Mouse (Mus musculus) right cerebral cortex, postnatal 4 days (tissue): ENCODE data around the gene Tex19.1.
"Not testable (repeated sequence)": the region's sequence is repeated elsewhere in the genome, so short reads cannot be mapped to it uniquely, and the experiment has no call there.

ENCODE experiments used
- DNase-seq: peaks from one replicate; pipeline ENCODE4 v3.0.0-alpha.2; 2022

The Tex19.1 gene

DNA sequence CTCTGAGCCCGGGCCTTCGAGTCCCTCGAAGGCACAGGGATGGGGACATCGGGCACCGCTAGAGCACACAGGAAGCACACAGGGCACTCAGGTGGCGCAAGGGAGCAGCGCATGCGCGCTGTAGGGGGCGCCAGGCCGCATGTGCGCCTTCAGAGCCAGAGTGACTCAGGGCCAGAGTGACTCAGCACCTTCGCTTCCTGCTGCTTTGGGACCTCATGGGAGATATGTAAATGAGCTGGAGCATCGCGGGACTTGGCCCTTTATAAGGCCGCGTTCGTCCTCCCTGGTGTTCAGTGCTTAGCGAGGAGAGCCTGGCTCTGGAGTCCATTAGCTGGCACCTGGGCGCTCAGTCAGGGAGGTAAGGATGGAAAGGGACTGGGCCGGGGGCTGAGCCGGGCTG is at the start of gene Tex19.1:
Gene Tex19.1, plus strand, starts transcription at position 279 of the 400 bp plus-strand sequence.
- no peak for DNase-seq

DNA sequence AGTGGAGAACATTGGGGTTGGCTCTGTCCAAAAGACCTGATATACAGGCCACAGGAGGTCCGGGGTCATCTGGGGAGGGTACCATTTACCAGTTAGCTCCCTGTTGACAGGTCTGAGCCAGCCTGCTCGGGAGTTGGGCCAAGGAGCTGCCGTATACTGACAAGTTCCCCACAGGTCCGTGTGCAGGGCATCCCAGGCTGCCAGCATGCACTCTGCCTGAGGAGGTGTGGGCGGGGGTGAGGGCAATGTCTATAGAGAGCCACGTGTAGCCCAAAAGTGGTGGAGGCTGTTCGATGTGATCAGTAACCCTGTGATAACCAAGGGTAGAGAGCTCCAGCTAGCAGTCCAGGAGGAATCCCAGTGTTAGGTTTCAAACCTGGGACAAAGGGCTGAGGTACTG is 46.2 kb upstream of the Tex19.1 start:
- no peak for DNase-seq

DNA sequence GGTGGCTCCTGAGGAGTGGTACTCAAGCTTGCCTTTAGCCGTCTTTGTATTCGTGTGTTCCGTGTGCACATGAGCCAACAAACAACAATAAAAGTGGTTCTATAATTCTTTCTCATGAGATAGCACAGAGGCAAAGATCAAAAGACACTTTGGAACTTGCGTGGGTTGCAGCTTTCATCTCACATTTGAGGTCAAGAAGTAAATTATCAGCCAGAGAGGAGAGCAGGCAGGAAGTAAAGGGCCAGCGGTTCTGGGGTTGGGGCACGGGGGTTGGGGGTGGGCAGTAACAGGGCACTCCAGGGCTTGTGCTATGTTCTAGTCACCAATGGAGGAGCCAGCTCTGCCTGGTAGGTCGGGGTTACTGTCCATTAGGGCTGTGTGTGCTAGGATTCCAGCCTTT is 45.3 kb upstream of the Tex19.1 start:
- no peak for DNase-seq

DNA sequence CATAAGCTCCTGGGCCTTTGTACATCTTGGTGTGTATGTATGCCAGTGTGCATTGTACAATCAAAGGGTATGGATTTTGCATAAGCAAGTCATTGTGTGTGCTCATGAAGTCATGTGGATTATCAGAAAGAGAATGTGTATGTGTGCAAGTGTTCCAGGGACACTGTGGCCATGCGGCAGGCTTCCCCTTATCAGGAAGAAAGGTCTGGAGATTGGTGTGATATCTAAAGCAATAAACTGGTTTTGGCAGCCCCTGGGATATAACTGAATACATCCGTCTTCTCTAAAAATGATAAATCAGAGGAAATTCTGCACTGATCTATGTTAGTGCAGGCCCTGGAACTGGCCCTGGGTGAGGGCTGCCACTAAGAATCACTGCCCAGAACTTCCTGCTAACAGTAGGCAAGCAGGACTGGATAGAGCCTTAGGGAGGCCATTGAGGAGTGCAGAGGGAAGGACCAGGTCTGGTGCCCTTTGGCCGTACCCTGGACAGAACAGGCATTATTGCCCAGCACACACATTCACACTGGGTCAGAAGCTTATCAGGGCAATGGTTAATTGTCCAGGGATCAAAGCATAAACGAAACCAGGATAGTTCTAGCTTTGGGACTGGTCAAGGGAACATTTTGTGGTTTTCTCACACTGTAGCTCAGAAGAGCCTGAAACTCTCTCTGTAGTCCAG is 44.7 kb upstream of the Tex19.1 start:
- no peak for DNase-seq

DNA sequence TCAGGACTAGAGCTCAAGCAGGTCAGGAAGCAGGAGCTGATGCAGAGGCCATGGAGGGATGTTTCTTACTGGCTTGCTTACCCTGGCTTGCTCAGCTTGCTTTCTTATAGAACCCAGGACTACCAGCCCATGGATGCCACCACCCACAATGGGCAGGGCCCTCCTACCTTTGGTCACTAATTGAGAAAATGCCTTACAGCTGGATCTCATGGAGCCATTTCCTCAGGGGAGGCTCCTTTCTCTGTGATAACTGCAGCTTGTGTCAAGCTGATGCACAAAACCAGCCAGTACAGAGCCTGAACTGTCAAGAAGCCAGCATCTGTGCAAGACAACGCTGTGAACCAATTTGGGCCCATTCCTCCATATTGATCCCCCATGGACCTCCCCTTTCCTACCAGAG is 38.7 kb upstream of the Tex19.1 start:
- DNase-seq, result not testable (repeated sequence)

DNA sequence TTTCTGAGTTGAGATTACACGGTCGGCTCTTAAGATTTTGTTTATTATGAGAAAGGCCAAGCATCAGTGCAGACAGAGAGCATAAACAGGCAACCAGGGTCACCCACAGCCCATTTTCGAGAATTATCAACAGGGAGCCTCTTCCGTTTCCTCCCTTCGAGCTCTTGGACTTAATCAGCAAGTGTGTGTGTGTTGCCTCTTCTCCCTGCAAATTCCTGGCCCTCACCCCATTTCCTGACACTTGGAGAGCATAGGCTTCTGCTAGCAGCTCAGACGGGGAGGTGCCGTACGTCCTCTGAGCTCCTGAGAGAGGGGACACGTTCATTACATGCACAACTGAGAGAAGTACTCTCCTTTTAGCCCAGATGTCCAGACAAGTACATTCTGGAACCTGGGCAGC is 37.9 kb upstream of the Tex19.1 start:
- DNase-seq, result no peak

DNA sequence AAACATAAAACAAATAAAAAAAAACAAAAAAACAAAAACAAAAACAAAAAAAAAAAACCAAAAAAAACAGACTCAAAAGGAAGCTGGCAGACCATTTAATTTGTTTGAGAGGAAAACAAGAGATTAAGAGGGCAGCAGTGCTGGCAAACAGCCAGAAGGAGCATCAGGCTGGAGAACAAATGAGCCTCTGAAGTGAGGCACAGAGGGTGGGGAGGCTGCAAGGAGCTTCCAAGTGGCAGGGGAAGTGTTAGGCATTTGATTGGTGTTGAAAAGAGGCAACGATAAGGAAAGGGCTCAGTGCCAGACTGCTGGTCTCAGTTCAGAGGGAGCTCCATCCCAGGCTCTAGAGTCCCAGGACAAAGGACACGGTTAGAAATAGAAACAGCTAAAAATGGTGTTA is 36.0 kb upstream of the Tex19.1 start:
- DNase-seq, result peak; percentile 42

DNA sequence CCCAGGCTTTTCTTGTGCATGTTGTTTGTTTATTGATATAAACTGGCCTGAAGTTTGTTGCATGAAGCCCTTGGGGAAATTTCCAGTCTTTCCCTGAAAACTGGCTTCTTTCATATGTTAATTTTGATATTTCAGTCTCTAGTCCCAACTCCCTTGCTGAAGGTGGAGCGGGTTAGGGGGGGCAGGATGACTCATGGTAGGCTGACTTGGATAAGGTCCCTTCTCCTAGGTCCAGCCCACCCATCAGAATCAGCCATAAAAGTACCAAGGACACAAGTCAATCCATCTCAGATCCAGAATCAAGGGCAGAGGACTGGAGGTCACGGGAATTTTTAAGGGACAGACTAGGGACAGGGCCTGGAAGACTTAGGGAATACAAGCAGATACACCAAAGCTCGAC is 34.9 kb upstream of the Tex19.1 start:
- no peak for DNase-seq

DNA sequence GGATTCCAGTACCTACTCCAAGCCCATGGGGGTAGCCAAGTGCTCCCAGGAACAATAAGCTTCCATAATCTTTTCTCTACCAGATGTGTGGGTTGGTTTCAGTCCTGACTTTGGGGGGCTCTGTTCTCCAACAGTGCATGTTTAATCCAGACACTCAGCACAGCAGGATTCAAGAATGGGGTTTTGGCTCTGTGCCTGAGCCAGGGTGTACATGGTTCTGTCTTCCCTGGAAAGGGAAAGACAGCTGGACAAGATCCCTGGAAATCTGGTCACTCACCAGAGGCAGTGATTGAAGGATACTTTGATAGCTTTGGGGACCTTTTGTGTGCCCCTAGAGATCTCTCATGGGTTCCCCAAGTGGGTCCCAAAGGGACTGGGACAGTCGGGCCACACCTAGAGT is 34.3 kb upstream of the Tex19.1 start:
- DNase-seq, result no peak

DNA sequence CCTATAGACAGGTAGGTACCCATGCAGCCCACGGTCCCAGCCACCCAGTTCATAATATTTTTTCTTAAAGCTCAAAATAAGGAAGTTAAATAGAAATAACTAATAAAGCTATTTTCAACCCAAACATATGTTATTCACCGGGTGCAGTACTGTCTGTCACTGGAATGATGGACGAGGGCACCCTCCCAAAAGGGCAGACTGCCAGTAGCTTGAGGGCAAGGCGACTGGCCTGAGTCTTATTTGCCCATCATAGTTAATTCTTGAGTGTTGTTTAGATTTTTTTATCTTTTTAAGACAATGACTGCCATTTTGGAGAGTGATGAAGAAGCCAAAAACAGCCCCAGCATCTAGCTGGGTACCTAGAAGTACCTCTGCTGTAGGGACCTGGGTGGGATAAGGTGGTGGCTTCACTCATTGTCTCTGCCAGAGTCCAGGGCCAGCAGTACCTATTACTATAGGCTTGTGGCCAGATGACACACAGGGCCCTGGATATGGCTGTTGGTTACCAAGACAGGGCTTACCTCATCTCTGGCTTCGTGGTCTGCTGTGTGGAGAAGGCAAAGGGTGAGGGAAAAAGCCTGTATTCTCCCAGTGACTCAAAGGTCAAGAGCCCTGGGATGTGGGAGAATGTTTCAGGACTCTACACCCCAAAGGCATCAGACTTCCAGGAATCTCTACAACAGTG is 33.7 kb upstream of the Tex19.1 start:
- no peak for DNase-seq

DNA sequence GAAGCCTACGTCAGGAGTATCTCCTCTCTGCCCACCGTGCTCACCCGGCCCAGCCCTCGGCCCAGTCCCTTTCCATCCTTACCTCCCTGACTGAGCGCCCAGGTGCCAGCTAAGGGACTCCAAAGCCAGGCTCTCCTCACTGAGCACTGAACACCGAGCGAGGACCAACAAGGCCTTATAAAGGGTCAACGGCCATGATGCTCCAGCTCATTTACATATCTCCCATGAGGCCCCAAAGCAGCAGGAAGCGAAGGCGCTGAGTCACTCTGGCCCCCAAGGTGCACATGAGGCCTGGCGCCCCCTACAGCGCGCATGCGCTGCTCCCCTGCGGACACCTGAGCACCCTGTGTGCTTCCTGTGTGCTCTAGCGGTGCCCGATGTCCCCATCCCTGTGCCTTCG is 27.8 kb upstream of the Tex19.1 start:
- DNase-seq, result no peak

DNA sequence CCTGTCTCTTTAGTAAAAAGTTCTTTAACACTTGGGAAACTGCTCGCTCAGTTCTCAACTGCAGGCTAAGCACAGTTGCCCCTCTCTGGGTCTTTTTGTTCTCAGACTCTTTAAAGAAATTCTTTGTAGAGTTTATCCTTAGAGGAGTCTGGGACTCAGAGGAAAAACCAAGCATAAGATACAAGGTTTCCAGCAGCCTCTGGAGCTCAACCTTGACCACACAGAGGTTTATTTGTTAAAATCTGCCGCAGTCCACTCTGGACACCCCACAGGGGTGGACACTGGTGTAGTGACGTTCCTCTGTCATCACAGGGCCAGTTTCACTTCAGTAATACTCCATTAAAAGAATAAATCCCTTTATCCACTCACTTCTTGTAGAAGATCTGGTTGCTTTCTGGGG is 27.4 kb upstream of the Tex19.1 start, which contains the start of gene Tex19.2:
Gene Tex19.2, minus strand, starts transcription at position 101 of the 400 bp plus-strand sequence.
- DNase-seq, result no peak

DNA sequence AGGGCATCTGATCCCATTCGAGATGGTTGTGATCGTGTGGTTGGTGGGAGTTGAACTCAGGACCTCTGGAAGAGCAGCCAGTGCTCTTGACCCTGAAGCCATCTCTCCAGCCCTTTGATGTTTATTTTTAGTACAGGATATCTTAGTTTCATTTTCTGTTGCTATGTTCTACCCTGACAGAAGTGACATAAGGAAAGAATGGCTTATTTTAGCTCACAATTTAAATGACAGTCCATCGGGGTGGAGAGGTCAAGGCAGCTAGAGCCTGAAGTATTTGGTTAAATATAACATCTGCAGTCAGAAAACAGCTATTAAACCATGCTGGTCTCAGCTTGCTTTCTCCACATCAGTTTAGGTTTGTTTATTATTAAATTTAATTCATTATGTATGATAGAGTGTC is 24.8 kb upstream of the Tex19.1 start:
- DNase-seq, result no peak

DNA sequence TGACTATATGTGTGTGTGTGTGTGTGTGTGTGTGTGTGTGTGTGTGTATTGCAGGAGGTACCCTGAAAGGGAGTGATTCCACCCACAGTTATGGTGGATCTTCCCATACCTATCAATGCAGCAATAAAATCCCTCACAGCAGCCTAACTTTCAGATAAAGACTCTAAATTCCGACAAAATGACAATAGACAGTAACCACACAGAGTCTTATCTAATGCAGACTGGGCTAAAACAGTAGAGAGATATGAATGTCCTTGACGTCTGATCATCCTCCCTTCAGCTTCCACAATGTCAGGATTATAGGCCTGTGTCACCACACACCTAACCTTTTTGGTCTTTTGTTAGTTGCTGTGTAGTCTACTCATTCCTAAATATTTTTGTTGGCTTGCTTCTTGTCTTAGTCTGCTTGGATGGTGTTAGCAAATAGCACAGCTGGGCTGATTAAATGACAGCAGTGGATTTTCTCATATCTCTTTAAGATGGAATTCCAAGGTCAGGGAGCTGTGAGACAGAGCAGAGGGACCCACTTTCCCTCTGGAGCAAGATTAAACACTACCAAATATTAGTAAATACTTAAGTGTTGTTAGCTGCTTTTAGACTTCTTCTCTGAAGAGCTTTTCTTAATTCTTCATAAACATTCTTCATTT is 23.8 kb upstream of the Tex19.1 start:
- DNase-seq, result no peak

DNA sequence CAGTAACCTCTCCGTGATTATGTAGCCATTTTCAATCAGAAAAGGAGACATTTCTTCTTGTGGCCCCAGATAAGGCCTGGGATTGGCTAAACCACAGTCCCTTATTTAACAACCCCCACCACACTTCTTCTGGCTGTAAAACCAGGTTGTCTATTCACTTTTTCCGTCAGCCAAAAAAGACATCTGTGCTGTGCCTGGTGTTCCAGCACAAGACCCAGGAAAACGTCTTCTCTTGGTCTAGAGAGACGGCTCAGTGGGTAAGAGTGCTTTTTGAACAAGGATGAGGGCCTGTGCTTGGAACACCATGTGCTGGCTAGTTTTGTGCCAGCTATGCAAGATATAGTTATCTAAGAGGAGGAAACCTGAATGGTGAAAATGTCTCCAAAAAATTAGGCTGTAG is 22.5 kb upstream of the Tex19.1 start:
- no peak for DNase-seq

DNA sequence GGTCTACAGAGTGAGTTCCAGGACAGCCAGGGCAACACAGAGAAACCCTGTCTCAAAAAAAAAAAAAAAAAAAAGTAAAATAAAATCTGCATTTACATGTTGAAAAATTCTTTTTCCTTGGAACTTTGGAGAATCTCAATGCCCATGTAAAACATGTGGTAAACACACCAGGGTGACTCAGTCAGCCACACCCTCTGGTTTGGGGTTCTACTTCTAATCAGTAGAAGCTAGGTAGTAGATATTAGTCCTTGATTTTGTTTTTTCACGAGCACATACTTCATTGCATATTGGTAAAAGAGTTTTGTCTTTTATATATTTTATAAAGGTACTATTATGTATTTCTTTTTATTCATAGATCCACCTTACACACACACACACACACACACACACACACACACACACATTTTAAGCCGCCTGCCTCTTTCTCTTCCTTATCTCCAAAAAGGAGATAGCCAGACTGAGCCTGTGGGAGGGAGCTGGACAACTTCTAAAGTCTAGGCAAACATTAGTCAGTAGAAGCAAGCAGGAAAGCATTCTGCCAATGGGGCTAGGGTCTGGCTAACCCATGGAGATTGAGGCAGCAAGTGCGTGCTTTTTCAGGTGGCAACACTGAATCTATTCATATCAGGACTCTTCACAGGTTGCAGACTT is 20.3 kb upstream of the Tex19.1 start:
- DNase-seq, result no peak

DNA sequence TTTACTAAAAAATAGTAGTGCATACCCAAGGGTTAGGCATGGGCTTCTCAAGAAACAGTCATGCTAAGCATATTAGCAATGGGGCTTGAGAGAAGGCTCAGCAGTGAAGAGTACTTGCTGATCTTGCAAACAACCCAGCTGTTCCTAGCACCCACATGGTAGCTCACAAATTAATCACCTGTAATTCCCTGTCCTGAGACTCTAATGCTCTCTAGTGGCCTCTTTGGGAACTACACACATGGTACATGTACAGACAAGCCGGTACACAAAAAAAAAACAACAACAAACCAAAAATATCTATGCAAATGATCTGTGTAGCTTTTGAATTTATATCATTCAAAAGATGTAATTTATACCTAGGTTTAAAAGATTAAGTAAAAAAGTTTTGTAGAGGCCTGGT is 19.5 kb upstream of the Tex19.1 start:
- DNase-seq, result no peak

DNA sequence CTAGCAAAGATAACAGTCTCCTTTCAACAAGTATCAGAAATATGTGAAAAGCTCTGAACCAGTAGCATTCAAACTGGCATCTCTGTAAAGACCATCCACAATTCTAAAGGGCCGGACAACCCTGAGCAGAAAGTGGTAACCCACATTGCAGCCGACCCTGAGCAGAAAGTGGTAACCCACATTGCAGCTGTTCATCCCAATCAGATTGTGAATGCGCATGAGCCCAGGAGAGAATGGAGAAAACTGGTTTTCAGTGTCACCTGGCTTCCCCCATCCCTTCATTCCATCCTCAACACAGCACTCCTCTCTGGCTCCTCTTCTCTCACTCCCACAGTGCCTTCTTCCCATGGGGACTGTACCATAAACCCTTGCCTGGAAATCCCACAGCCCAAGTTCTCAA is 18.5 kb upstream of the Tex19.1 start:
- DNase-seq, result no peak

DNA sequence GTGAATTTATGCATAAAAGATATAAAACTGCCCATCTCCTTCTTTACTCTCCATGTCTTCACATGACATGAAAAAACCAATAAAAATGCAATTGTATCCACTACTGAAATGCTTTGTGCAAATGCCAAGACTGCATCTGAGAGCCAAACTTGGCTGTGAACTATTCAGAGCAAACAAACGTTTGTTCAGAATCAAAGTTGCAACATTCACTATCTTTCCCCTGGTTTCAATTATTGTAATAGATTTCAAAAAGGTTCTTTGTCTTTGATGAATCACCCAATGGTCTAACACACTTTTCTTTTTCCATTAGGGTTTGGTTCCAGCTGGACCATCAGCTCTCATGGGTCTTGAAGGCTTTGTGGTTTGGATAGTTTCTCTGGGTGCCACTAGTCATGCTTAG is 16.3 kb upstream of the Tex19.1 start:
- DNase-seq, result no peak

DNA sequence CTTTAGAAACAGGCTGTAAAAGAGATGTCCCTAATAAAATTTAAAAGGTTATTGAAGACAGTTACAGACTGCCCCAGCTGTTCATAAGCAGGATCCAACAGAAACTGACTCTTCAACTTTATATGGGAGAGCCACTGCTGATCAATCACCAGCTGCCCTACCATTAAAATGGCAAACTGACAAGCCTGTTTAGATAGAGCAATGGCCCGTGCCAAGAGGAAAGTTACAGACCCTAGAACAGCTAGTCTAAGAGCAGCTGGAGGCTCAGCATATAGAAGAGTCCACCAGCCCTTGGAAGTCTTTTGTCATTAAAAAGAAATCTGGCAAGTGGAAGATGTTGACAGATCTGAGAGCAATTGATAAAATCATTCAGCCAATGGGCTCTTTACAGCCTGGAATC is 11.3 kb upstream of the Tex19.1 start:
- DNase-seq, result no peak

DNA sequence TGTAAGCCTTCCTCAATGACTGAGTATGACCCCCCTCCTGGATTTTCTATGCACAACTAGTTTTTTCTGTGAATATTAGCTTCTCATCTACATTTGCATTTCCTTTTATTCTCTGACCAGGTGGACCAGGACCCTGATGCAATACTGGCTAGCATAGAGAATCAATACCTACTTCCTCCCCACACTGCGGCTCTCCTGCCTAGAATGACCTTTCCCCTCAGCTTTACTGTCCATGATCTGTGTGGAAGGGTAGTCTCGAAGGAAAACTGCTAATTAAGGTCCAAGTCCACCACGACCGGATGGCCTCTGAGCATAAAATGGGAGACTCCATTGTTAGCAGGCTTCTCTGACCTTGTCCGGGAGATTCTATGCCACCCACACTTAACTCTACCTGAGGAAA is 8.3 kb upstream of the Tex19.1 start:
- DNase-seq, result no peak

DNA sequence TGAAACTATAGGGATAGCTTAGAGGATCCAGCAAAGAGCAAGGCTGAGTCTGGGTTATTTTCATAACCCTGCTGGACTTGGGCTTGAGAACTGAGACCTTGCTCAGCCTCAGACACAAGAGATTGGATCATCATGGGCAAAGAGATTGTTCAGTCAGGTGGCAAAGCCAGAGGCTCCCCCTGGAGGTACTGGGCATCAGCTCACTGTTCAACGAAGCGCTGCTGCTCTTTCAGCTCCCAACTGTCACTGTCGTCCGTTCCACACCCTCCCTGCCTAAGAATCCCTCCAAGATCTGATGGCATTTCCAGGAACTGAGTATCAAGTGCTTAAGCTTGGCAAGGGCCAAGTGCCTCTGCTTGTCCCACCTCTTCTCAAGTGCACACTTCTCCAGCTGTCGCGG is 7.2 kb upstream of the Tex19.1 start:
- no peak for DNase-seq

DNA sequence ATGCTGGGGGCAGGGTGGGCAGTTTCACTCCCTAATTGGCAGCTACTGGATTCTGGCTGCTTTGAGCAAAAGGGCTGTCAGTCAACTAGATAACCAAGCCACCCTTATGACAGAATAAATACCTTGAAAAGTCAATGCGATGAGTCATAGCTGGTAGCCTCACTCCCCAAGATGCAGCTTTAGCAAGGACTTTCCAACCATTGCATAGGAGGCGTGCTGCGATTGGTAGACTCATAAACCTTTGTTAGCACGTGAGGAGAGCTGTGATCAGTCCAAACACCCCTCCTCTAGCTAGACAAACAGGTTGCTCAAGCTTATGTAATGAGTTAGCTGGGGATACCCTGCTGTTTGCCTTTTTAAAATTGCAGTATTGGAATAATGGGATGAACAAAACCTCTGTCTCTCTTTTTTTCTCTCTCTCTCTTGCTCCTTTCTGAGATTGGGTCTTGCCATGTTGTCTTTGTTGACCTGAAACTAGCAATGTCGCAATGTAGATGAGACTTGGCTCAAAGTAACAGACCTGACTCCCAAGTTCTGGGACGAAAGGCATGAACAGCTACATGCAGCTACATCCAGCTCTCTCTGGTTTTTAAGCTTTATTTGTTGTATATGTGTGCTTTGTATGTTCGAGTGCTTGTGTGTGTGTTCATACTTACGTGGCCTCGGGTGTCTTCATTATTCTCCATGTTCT is 2.5 kb upstream of the Tex19.1 start:
- DNase-seq, result no peak
